Mouse (Mus musculus): Measurements from ENCODE around the gene Gm47841. TPM values are rescaled to one million over a fixed set of nuclear protein-coding genes. Genes with fewer than 3 reads are reported as not detected.

Gene Gm47841
- not detected in 2 replicates for polyA plus RNA-seq (2015; fragmentation: Nextera tagmentation; extraction: Ambion mirVana)

DNA sequence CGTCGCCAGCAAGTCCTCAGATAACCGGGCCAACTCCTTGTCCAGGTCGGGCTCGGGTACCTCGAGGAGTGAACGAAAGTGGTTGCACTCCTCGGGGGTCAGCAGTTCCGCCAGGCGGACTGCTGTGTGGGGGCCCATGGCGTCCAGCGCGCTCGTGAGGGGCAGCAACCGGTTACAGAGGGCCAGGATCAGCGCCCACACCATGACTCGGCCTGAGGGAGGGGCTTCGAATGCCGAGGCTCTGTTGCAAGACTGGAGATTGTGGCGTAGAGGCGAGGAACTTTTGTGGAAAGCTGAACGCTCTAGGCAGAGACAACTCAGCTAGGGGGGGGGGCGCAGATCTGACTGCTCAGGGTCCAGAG is at the start of gene Gm47841:
Gm47841 (minus strand) TSS at position 204 of the 362 bp plus-strand sequence.
- WGBS: 2% methylated on average over 22 of the region's 23 CpGs
- Histone ChIP-seq H3K36me3 (no peaks in the 10 kb centered on the region), H3K9ac (peak within 1 kb of the TSS; percentile 72), H3K27me3 (replicated peaks) (peaks cover 98% of the 10 kb centered on the region), H3K9me3 (no peaks in the 10 kb centered on the region), H3K4me2 (peak within 1 kb of the TSS; percentile 92), H3K27ac (replicated peaks) (no peak within 1 kb of the TSS), H3K4me1 (peaks cover 18% of the 10 kb centered on the region), H3K4me3 (peak within 1 kb of the TSS; percentile 57)
- no peak for ATAC-seq (ENCODE audit: extremely low read depth, insufficient number of reproducible peaks, low FRiP score, low TSS enrichment)

- Histone ChIP-seq H3K9me3 (no peaks in the 10 kb centered on the region), H3K27ac (replicated peaks) (no peak overlapping the region), H3K4me1 (peaks cover 29% of the 10 kb centered on the region), H3K9ac (no peak overlapping the region), H3K36me3 (no peaks in the 10 kb centered on the region), H3K27me3 (replicated peaks) (peaks cover 57% of the 10 kb centered on the region), H3K4me2 (no peak overlapping the region), H3K4me3 (no peak overlapping the region)
- no peak for ATAC-seq (ENCODE audit: extremely low read depth, insufficient number of reproducible peaks, low FRiP score, low TSS enrichment)
- WGBS: 71% methylated on average over 3 of the region's 3 CpGs
Observed at GRCm38 (mm10) chr15:101095392-101095791, 48.2 kb upstream of the Gm47841 start.

DNA sequence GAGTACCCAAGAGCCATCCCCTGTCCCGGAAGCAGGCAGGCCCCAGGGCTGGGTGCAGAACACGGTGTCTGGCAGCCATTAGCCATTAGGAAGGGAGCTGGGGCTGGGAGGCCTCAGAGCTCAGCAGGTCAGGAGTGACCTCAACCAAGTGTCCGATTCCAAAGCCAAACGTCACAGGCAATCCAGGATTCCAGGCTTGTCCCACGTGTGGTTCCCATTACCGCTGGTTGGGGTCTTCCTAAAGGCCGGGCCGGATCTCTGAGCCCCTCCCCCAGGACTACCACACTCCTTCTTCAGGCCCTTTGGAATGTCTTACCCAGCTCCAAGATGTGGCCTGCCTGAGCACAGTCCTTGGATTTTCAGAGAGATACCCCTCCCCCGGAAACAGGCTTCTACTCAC is 47.8 kb upstream of the Gm47841 start:
- H3K4me3 ChIP-seq: no peak overlapping the region
- no peaks in the 10 kb centered on the region for H3K36me3 ChIP-seq
- 60% methylated on average over 9 of the region's 9 CpGs for WGBS
- H3K27me3 ChIP-seq (replicated peaks): peaks cover 57% of the 10 kb centered on the region
- no peak overlapping the region for H3K27ac ChIP-seq (replicated peaks)
- peaks cover 29% of the 10 kb centered on the region for H3K4me1 ChIP-seq
- H3K9ac ChIP-seq: no peak overlapping the region
- no peaks in the 10 kb centered on the region for H3K9me3 ChIP-seq
- no peak for ATAC-seq (ENCODE audit: extremely low read depth, insufficient number of reproducible peaks, low FRiP score, low TSS enrichment)
- H3K4me2 ChIP-seq: no peak overlapping the region

DNA sequence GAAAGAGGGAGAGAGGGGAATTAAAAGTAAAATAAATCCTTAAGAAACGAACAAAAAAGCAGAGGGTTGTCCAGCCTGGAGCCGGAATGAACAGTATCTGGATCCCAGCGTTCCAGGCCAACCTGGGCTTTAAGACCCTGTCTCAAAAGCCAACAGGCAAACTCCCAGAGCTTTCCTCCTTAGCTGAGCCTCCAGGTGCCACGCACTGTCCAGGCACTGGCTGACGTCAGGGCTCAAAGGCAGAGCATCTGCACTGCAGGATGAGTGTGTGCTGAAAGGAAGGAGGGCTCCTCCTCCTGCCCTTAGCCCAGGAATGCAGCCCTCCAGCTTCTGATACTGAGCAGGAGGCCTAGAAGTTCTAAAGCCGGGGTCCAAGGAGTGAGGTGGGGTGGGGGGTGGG is 46.8 kb upstream of the Gm47841 start:
- Histone ChIP-seq H3K27me3 (replicated peaks) (peaks cover 49% of the 10 kb centered on the region), H3K4me2 (no peak overlapping the region), H3K27ac (replicated peaks) (no peak overlapping the region), H3K9ac (no peak overlapping the region), H3K9me3 (no peaks in the 10 kb centered on the region), H3K4me3 (no peak overlapping the region), H3K4me1 (peaks cover 29% of the 10 kb centered on the region), H3K36me3 (no peaks in the 10 kb centered on the region)
- ATAC-seq (ENCODE audit: extremely low read depth, insufficient number of reproducible peaks, low FRiP score, low TSS enrichment): no peak
- WGBS: 39% methylated on average over 6 of the region's 6 CpGs

- no peak for ATAC-seq (ENCODE audit: extremely low read depth, insufficient number of reproducible peaks, low FRiP score, low TSS enrichment)
- H3K27ac ChIP-seq (replicated peaks): no peak overlapping the region
- H3K4me3 ChIP-seq: peak overlapping the region; percentile 2; the same call in 1 of the 2 replicates
- no peaks in the 10 kb centered on the region for H3K9me3 ChIP-seq
- H3K36me3 ChIP-seq: no peaks in the 10 kb centered on the region
- 21% methylated on average over 25 of the region's 25 CpGs for WGBS
- peaks cover 25% of the 10 kb centered on the region for H3K4me1 ChIP-seq
- H3K27me3 ChIP-seq (replicated peaks): peaks cover 40% of the 10 kb centered on the region
- no peak overlapping the region for H3K9ac ChIP-seq
- H3K4me2 ChIP-seq: peak overlapping the region; percentile 13
Observed at GRCm38 (mm10) chr15:101092829-101093648, 45.8 kb upstream of the Gm47841 start.

- Histone ChIP-seq H3K4me3 (peak overlapping the region; percentile 2; the same call in 1 of the 2 replicates), H3K9me3 (no peaks in the 10 kb centered on the region), H3K36me3 (no peaks in the 10 kb centered on the region), H3K9ac (no peak overlapping the region), H3K4me2 (peak overlapping the region; percentile 13; the same call in 1 of the 2 replicates), H3K27ac (replicated peaks) (no peak overlapping the region), H3K27me3 (replicated peaks) (peaks cover 32% of the 10 kb centered on the region), H3K4me1 (peaks cover 20% of the 10 kb centered on the region)
- 42% methylated on average over 14 of the region's 14 CpGs for WGBS
- ATAC-seq (ENCODE audit: extremely low read depth, insufficient number of reproducible peaks, low FRiP score, low TSS enrichment): no peak
Observed at GRCm38 (mm10) chr15:101092121-101092828, 45.1 kb upstream of the Gm47841 start.

- no peak for ATAC-seq (ENCODE audit: extremely low read depth, insufficient number of reproducible peaks, low FRiP score, low TSS enrichment)
- H3K9me3 ChIP-seq: no peaks in the 10 kb centered on the region
- WGBS: 81% methylated on average over 8 of the region's 8 CpGs
Observed at GRCm38 (mm10) chr15:101091551-101091950, 44.4 kb upstream of the Gm47841 start.

DNA sequence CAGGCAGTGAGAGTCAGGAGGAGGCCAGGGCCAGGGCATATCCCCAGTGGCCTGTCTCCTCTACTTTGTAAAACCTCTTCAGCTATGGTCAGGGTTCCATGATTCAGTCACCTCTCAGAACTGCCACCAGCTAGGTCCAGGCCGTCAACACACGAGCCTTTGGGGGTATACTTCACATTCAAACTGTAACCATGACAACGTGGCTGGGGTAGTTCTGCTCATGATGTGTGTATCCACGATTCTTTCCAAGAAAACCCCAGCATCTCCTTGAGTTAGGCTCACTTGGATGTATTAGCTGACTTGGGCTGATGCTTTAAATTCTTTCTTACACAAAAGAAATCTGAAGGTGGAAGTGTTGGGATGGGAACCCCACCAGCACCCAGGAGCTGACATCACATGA is 41.1 kb upstream of the Gm47841 start:
- H3K9ac ChIP-seq: no peak overlapping the region
- H3K36me3 ChIP-seq: no peaks in the 10 kb centered on the region
- ATAC-seq (ENCODE audit: extremely low read depth, insufficient number of reproducible peaks, low FRiP score, low TSS enrichment): no peak
- H3K9me3 ChIP-seq: no peaks in the 10 kb centered on the region
- no peak overlapping the region for H3K4me3 ChIP-seq
- peaks cover 19% of the 10 kb centered on the region for H3K27me3 ChIP-seq (replicated peaks)
- peaks cover 10% of the 10 kb centered on the region; the same call in 1 of the 2 replicates for H3K4me1 ChIP-seq
- 62% methylated on average over 4 of the region's 4 CpGs for WGBS
- no peak overlapping the region for H3K27ac ChIP-seq (replicated peaks)
- H3K4me2 ChIP-seq: no peak overlapping the region

More at GRCm38 (mm10) chr15:101091551-101091950, 44.4 kb upstream of the Gm47841 start:
- Histone ChIP-seq H3K4me2 (no peak overlapping the region), H3K9ac (no peak overlapping the region), H3K27ac (replicated peaks) (no peak overlapping the region), H3K4me1 (peaks cover 20% of the 10 kb centered on the region), H3K36me3 (no peaks in the 10 kb centered on the region), H3K4me3 (no peak overlapping the region), H3K27me3 (replicated peaks) (peaks cover 27% of the 10 kb centered on the region)

DNA sequence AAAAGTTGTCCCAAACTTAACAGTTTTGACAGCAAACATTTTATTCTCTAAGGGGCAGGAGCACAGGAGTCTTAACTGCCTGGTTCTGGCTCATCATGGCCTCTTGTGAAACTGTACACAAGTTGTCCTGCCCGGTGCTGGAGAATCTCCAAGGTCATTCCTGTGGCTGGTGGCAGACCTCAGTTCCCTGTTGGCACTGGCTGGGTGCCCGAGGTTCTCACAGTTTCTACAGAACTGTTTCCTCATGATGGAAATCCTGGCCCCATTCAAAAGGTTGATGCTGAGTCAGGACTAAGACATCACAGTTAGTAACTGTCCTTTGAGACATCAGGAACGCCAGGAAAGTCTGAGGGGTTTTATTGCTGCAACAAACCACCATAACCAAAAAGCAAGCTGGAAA is 39.8 kb upstream of the Gm47841 start:
- 66% methylated on average over 3 of the region's 3 CpGs for WGBS
- H3K27ac ChIP-seq (replicated peaks): no peak overlapping the region

DNA sequence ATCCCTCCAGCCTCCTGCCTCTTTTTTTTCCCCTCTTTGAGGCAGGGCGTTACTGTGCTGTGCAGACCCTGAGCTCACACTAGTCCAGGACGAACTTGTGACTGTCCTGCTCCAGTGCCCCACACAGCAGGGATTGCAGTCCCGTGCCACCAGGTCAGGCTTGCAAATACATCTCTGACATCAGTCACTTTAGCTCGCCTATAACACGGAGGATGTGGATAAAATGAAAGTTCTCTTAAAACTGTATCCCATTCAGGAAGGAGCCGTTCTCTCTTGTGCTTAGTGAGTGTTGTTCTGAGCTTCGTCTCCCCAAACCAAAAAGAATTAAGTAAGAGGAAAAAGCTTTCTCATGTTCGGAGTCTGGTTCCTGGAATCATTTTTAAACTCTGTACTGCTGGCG is 39.3 kb upstream of the Gm47841 start:
- Histone ChIP-seq H3K4me1 (no peaks in the 10 kb centered on the region; the same call in 1 of the 2 replicates), H3K27me3 (replicated peaks) (0 out of 2 replicates have a peak, but pooled peaks cover 4% of the 10 kb centered on the region), H3K4me3 (no peak overlapping the region), H3K4me2 (no peak overlapping the region), H3K36me3 (no peaks in the 10 kb centered on the region), H3K27ac (replicated peaks) (no peak overlapping the region), H3K9ac (no peak overlapping the region), H3K9me3 (no peaks in the 10 kb centered on the region)
- ATAC-seq (ENCODE audit: extremely low read depth, insufficient number of reproducible peaks, low FRiP score, low TSS enrichment): no peak
- 73% methylated on average over 9 of the region's 9 CpGs for WGBS

More for the DNA sequence above, 39.8 kb upstream of the Gm47841 start:
- Histone ChIP-seq H3K9me3 (no peaks in the 10 kb centered on the region), H3K4me2 (no peak overlapping the region), H3K36me3 (no peaks in the 10 kb centered on the region), H3K9ac (no peak overlapping the region), H3K4me1 (no peaks in the 10 kb centered on the region; the same call in 1 of the 2 replicates), H3K4me3 (no peak overlapping the region), H3K27me3 (replicated peaks) (peaks cover 7% of the 10 kb centered on the region)
- no peak for ATAC-seq (ENCODE audit: extremely low read depth, insufficient number of reproducible peaks, low FRiP score, low TSS enrichment)

- Histone ChIP-seq H3K27me3 (replicated peaks) (peaks cover 13% of the 10 kb centered on the region; the same call in 1 of the 2 replicates), H3K27ac (replicated peaks) (no peak overlapping the region), H3K36me3 (no peaks in the 10 kb centered on the region), H3K4me2 (no peak overlapping the region), H3K9ac (no peak overlapping the region), H3K9me3 (no peaks in the 10 kb centered on the region), H3K4me3 (no peak overlapping the region), H3K4me1 (peaks cover 4% of the 10 kb centered on the region; the same call in 1 of the 2 replicates)
- WGBS: 60% methylated on average over 10 of the region's 10 CpGs
- ATAC-seq (ENCODE audit: extremely low read depth, insufficient number of reproducible peaks, low FRiP score, low TSS enrichment): no peak
Observed at GRCm38 (mm10) chr15:101084499-101084898, 37.3 kb upstream of the Gm47841 start.

Data from heart, embryonic 13.5 days (tissue).